Comparison of ENCODE assay signal across 17 mouse cellular contexts in genomic region chrX:7150129-7150528, GRCm38 (mm10).
DNase-seq lines count a peak whose midpoint lies in the region; ATAC-seq and TF ChIP-seq lines count a peak whose summit lies in the region.
"Had no signal": no experiment of that assay in that cellular context is flagged by ENCODE, and none has a peak within 500 bp of the region (broad histone marks: within the 10 kb centered on the region; RNA-seq: fewer than 3 reads in every experiment).

No protein-coding gene starts in this region.

- no peak overlapping the region for H3K9ac ChIP-seq in forebrain, postnatal 0 days
- H3K9ac ChIP-seq in forebrain, embryonic 14.5 days (ENCODE audit: low read length) = no peak overlapping the region
- no peak overlapping the region for H3K9ac ChIP-seq in midbrain, embryonic 14.5 days (replicated peaks; ENCODE audit: low read length)
- H3K9ac ChIP-seq in midbrain, embryonic 13.5 days (replicated peaks) = no peak overlapping the region
- no peak overlapping the region for H3K9ac ChIP-seq in stomach, postnatal 0 days (ENCODE audit: low read length)
- H3K9ac ChIP-seq: embryonic facial prominence, embryonic 13.5 days; neural tube, embryonic 12.5 days; stomach, embryonic 15.5 days had no signal

- no peak for ATAC-seq in forebrain, postnatal 0 days
- no peak for ATAC-seq in forebrain, embryonic 14.5 days
- no peak for ATAC-seq in midbrain, embryonic 14.5 days (ENCODE audit: low FRiP score, low TSS enrichment)
- no peak for ATAC-seq in midbrain, embryonic 13.5 days
- no peak for ATAC-seq in stomach, postnatal 0 days (ENCODE audit: low FRiP score, low TSS enrichment)

- H3K4me1 ChIP-seq in forebrain, postnatal 0 days (ENCODE audit: insufficient read depth) = no peaks in the 10 kb centered on the region
- no peaks in the 10 kb centered on the region for H3K4me1 ChIP-seq in forebrain, embryonic 14.5 days (ENCODE audit: control insufficient read depth, insufficient read depth, low read length)
- no peaks in the 10 kb centered on the region for H3K4me1 ChIP-seq in midbrain, embryonic 14.5 days (ENCODE audit: control insufficient read depth, insufficient read depth, low read length)
- no peaks in the 10 kb centered on the region for H3K4me1 ChIP-seq in midbrain, embryonic 13.5 days (replicated peaks)
- no peaks in the 10 kb centered on the region for H3K4me1 ChIP-seq in stomach, postnatal 0 days (replicated peaks; ENCODE audit: control insufficient read depth, insufficient read depth)
- H3K4me1 ChIP-seq: embryonic facial prominence, embryonic 13.5 days; heart, embryonic 10.5 days; neural tube, embryonic 12.5 days; stomach, embryonic 15.5 days had no signal

- peak; percentile 4 for DNase-seq in forebrain, postnatal 0 days
- no peak for DNase-seq in forebrain, embryonic 14.5 days (ENCODE audit: low spot score)
- DNase-seq in kidney, adult 9 months = peak; percentile 15
- no peak for DNase-seq in kidney, postnatal 14 days
- DNase-seq in midbrain, embryonic 14.5 days = peak; percentile 38
- no peak for DNase-seq in stomach, postnatal 0 days (ENCODE audit: low spot score)
- DNase-seq in urinary bladder, postnatal 14 days (ENCODE audit: low spot score) = no peak
- DNase-seq: adrenal gland, postnatal 36 days; cerebellum, adult 9-10 months; gastrocnemius, postnatal 14 days; spleen, adult 18-20 months had no signal

- no peaks in the 10 kb centered on the region for H3K36me3 ChIP-seq in forebrain, postnatal 0 days (ENCODE audit: insufficient read depth)
- no peaks in the 10 kb centered on the region for H3K36me3 ChIP-seq in forebrain, embryonic 14.5 days (ENCODE audit: control insufficient read depth, insufficient read depth, low read length)
- H3K36me3 ChIP-seq in midbrain, embryonic 14.5 days (ENCODE audit: control insufficient read depth, insufficient read depth, low read length) = no peaks in the 10 kb centered on the region
- no peaks in the 10 kb centered on the region for H3K36me3 ChIP-seq in midbrain, embryonic 13.5 days
- no peaks in the 10 kb centered on the region for H3K36me3 ChIP-seq in stomach, postnatal 0 days (ENCODE audit: control insufficient read depth, insufficient read depth, low read length)
- H3K36me3 ChIP-seq: embryonic facial prominence, embryonic 13.5 days; heart, embryonic 10.5 days; neural tube, embryonic 12.5 days; stomach, embryonic 15.5 days had no signal

- TF ChIP-seq CTCF in forebrain, postnatal 0 days (IDR thresholded peaks at IDR 0.05; ENCODE audit: low read depth) = peak; percentile 32
- peak; percentile 51 for TF ChIP-seq CTCF in stomach, postnatal 0 days (IDR thresholded peaks at IDR 0.05; ENCODE audit: low read depth)

- no peak overlapping the region for H3K27ac ChIP-seq in forebrain, postnatal 0 days (ENCODE audit: low read depth, low read length)
- no peak overlapping the region for H3K27ac ChIP-seq in forebrain, embryonic 14.5 days (ENCODE audit: low read depth, low read length)
- no peak overlapping the region for H3K27ac ChIP-seq in midbrain, embryonic 14.5 days (replicated peaks; ENCODE audit: low read depth, low read length)
- H3K27ac ChIP-seq in midbrain, embryonic 13.5 days = no peak overlapping the region
- H3K27ac ChIP-seq in stomach, postnatal 0 days (replicated peaks) = no peak overlapping the region
- H3K27ac ChIP-seq: embryonic facial prominence, embryonic 13.5 days; heart, embryonic 10.5 days; macrophage; neural tube, embryonic 12.5 days; stomach, embryonic 15.5 days had no signal

- no peak for TF ChIP-seq EP300 in stomach, postnatal 0 days (optimal IDR thresholded peaks at IDR 0.05)

- no peaks in the 10 kb centered on the region for H3K27me3 ChIP-seq in forebrain, postnatal 0 days (ENCODE audit: insufficient read depth, low read length)
- no peaks in the 10 kb centered on the region for H3K27me3 ChIP-seq in forebrain, embryonic 14.5 days (replicated peaks; ENCODE audit: control insufficient read depth, insufficient read depth, low read length)
- no peaks in the 10 kb centered on the region for H3K27me3 ChIP-seq in midbrain, embryonic 14.5 days (ENCODE audit: control insufficient read depth, insufficient read depth, low read length)
- H3K27me3 ChIP-seq in midbrain, embryonic 13.5 days = no peaks in the 10 kb centered on the region
- H3K27me3 ChIP-seq in stomach, postnatal 0 days (ENCODE audit: control insufficient read depth, insufficient read depth, low read length) = no peaks in the 10 kb centered on the region
- H3K27me3 ChIP-seq: embryonic facial prominence, embryonic 13.5 days; neural tube, embryonic 12.5 days; stomach, embryonic 15.5 days had no signal

- WGBS in forebrain, postnatal 0 days = 83% methylated on average over 4 of the region's 4 CpGs
- 83% methylated on average over 4 of the region's 4 CpGs for WGBS in forebrain, embryonic 14.5 days
- WGBS in midbrain, embryonic 14.5 days = 79% methylated on average over 4 of the region's 4 CpGs
- WGBS in midbrain, embryonic 13.5 days = 85% methylated on average over 4 of the region's 4 CpGs
- 60% methylated on average over 4 of the region's 4 CpGs for WGBS in stomach, postnatal 0 days

- H3K9me3 ChIP-seq in forebrain, postnatal 0 days (ENCODE audit: low read length) = no peaks in the 10 kb centered on the region
- H3K9me3 ChIP-seq in forebrain, embryonic 14.5 days (replicated peaks; ENCODE audit: control insufficient read depth, low read length) = no peaks in the 10 kb centered on the region
- no peaks in the 10 kb centered on the region for H3K9me3 ChIP-seq in midbrain, embryonic 14.5 days (ENCODE audit: control insufficient read depth, low read length)
- H3K9me3 ChIP-seq in midbrain, embryonic 13.5 days = 0 out of 2 replicates have a peak, but pooled peaks cover 3% of the 10 kb centered on the region
- H3K9me3 ChIP-seq in stomach, postnatal 0 days (ENCODE audit: control insufficient read depth, low read length) = no peaks in the 10 kb centered on the region
- H3K9me3 ChIP-seq: embryonic facial prominence, embryonic 13.5 days; heart, embryonic 10.5 days; neural tube, embryonic 12.5 days; stomach, embryonic 15.5 days had no signal

- H3K4me2 ChIP-seq in forebrain, postnatal 0 days (ENCODE audit: low read depth) = no peak overlapping the region
- no peak overlapping the region for H3K4me2 ChIP-seq in forebrain, embryonic 14.5 days (ENCODE audit: low read length)
- no peak overlapping the region for H3K4me2 ChIP-seq in midbrain, embryonic 14.5 days (ENCODE audit: low read length)
- H3K4me2 ChIP-seq in midbrain, embryonic 13.5 days (replicated peaks) = no peak overlapping the region
- H3K4me2 ChIP-seq in stomach, postnatal 0 days (replicated peaks; ENCODE audit: low read depth) = no peak overlapping the region
- H3K4me2 ChIP-seq: embryonic facial prominence, embryonic 13.5 days; neural tube, embryonic 12.5 days; stomach, embryonic 15.5 days had no signal

- H3K4me3 ChIP-seq in forebrain, postnatal 0 days (ENCODE audit: low read depth, low read length) = no peak overlapping the region
- H3K4me3 ChIP-seq in forebrain, embryonic 14.5 days (ENCODE audit: low read depth, low read length) = no peak overlapping the region
- H3K4me3 ChIP-seq in midbrain, embryonic 14.5 days (replicated peaks; ENCODE audit: low read depth, low read length) = no peak overlapping the region
- H3K4me3 ChIP-seq in midbrain, embryonic 13.5 days (replicated peaks) = no peak overlapping the region
- H3K4me3 ChIP-seq in stomach, postnatal 0 days (ENCODE audit: low read depth, low read length) = no peak overlapping the region
- H3K4me3 ChIP-seq: embryonic facial prominence, embryonic 13.5 days; heart, embryonic 10.5 days; neural tube, embryonic 12.5 days; stomach, embryonic 15.5 days had no signal

Comparison
In these comparisons a context has a peak if more than half of its experiments do, and no peak if none do; other contexts are left out.
1. DNase-seq: peak in forebrain, postnatal 0 days (single experiment), kidney, adult 9 months (single experiment) and midbrain, embryonic 14.5 days (single experiment); none in forebrain, embryonic 14.5 days (single experiment), kidney, postnatal 14 days (single experiment), stomach, postnatal 0 days (single experiment) and urinary bladder, postnatal 14 days (single experiment).